Mouse (Mus musculus) urinary bladder, adult 18-20 months (tissue): ENCODE measurements around the gene Slc35e4.
"Not testable (repeated sequence)": the region's sequence is repeated elsewhere in the genome, so short reads cannot be mapped to it uniquely, and the experiment has no call there.

Source experiments
- DNase-seq, 2 experiments: peaks; one replicate each; pipeline ENCODE4 v3.0.0; 2022; ENCODE audit warnings: low spot score in 2 of 2, mixed read lengths in 2 of 2

Slc35e4 gene

GRCm38 (mm10) chr11:3918738-3919137 lies 4.3 kb upstream of the Slc35e4 start:
- no peak for DNase-seq

- peak; percentile 88 to 92 for DNase-seq
These were observed 952 bp downstream of the Slc35e4 start for GRCm38 (mm10) chr11:3913316-3914108.

- peak; percentile 18 to 47 for DNase-seq
These were observed 1.6 kb downstream of the Slc35e4 start for GRCm38 (mm10) chr11:3912875-3913271.

GRCm38 (mm10) chr11:3912100-3912874 lies 2.2 kb downstream of the Slc35e4 start:
- no peak for DNase-seq

GRCm38 (mm10) chr11:3911440-3911839 lies 3.0 kb downstream of the Slc35e4 start:
- DNase-seq: not testable (repeated sequence)

GRCm38 (mm10) chr11:3910513-3911310 lies 3.8 kb downstream of the Slc35e4 start:
- no peak for DNase-seq

GRCm38 (mm10) chr11:3909236-3909635 lies 5.2 kb downstream of the Slc35e4 start:
- DNase-seq: no peak

GRCm38 (mm10) chr11:3905446-3905845 lies 9.0 kb downstream of the Slc35e4 start:
- DNase-seq: no peak

- no peak for DNase-seq
These were observed 9.8 kb downstream of the Slc35e4 start for GRCm38 (mm10) chr11:3904673-3905072.

- DNase-seq: peak in 1 of 2 experiments; percentile 43
These were observed 11.4 kb downstream of the Slc35e4 start for GRCm38 (mm10) chr11:3903046-3903445.

- no peak for DNase-seq
These were observed 11.9 kb downstream of the Slc35e4 start for GRCm38 (mm10) chr11:3902516-3902915.

GRCm38 (mm10) chr11:3900296-3900695 lies 14.2 kb downstream of the Slc35e4 start:
- no peak for DNase-seq

- no peak for DNase-seq
These were observed 18.5 kb downstream of the Slc35e4 start for GRCm38 (mm10) chr11:3895933-3896332.

- no peak for DNase-seq
These were observed 19.0 kb downstream of the Slc35e4 start for GRCm38 (mm10) chr11:3895458-3895857.

- peak; percentile 87 for DNase-seq
These were observed 19.8 kb downstream of the Slc35e4 start, which contains the start of the genes 4921536K21Rik and Dusp18 for GRCm38 (mm10) chr11:3894406-3895281. Gene 4921536K21Rik, minus strand, starts transcription at chr11:3895098. Gene Dusp18, plus strand, starts transcription at chr11:3895240.

GRCm38 (mm10) chr11:3893970-3894369 lies 20.5 kb downstream of the Slc35e4 start:
- no peak for DNase-seq

GRCm38 (mm10) chr11:3887331-3887730 lies 27.1 kb downstream of the Slc35e4 start:
- no peak for DNase-seq

- DNase-seq: no peak
These were observed 30.8 kb downstream of the Slc35e4 start for GRCm38 (mm10) chr11:3883711-3884110.

GRCm38 (mm10) chr11:3879836-3880235 lies 34.6 kb downstream of the Slc35e4 start:
- peak in 1 of 2 experiments; percentile 50 for DNase-seq

- no peak for DNase-seq
These were observed 35.8 kb downstream of the Slc35e4 start for GRCm38 (mm10) chr11:3878660-3879059.

GRCm38 (mm10) chr11:3876419-3876818 lies 38.0 kb downstream of the Slc35e4 start:
- no peak for DNase-seq
